Mouse (Mus musculus) embryonic facial prominence, embryonic 10.5 days (tissue): ENCODE measurements around the gene Hoxc13. TPM values are rescaled to one million over a fixed set of nuclear protein-coding genes. Genes with fewer than 3 reads are reported as not detected.

Experiments
- microRNA-seq: library from miRNA; unstranded; fragments of <30 nt; microRNA quantifications from one replicate; pipeline ENCODE4, GENCODE M21; 2017
- polyA plus RNA-seq: library from polyadenylated mRNA; unstranded; fragments of >200 nt; fragmentation: Nextera tagmentation; extraction: Ambion mirVana; gene quantifications from 2 replicates; pipeline ENCODE4 v1.2.1, GENCODE M21; 2016

The Hoxc13 gene
- polyA plus RNA-seq, 1 experiment from 2014 or later, result not detected

Small RNA genes lying within 50 kb of the gene (microRNA-seq; reads per million reads assigned to microRNA genes)
- 3.4 reads per million, percentile 4 among the genes with 10 or more reads in this experiment for gene Mir196a-2

Other genes starting within 250 kb of the Hoxc13 start
- gene Atp5g2, start 248.8 kb upstream of the Hoxc13 start, polyA plus RNA-seq, result 52.8 and 56.9 TPM in 2 replicates
- gene Calcoco1, start 198.9 kb upstream of the Hoxc13 start, polyA plus RNA-seq, result 33.9 and 36.4 TPM in 2 replicates
- gene Hoxc12, start 15.7 kb downstream of the Hoxc13 start, polyA plus RNA-seq, result not detected in 2 replicates
- not detected in 2 replicates for gene Hoxc11, start 33.3 kb downstream of the Hoxc13 start, polyA plus RNA-seq
- not detected in 2 replicates for gene Hoxc10, start 45.7 kb downstream of the Hoxc13 start, polyA plus RNA-seq
- gene Hoxc5, start 46.3 kb downstream of the Hoxc13 start, polyA plus RNA-seq, result 0.07 and 0.18 TPM in 2 replicates
- not detected in 2 replicates for gene Hoxc9, start 55.3 kb downstream of the Hoxc13 start, polyA plus RNA-seq
- gene Hoxc8, start 69.5 kb downstream of the Hoxc13 start, polyA plus RNA-seq, result not detected in 2 replicates
- not detected in 2 replicates for gene Hoxc6, start 77.2 kb downstream of the Hoxc13 start, polyA plus RNA-seq
- gene Hoxc4, start 97.8 kb downstream of the Hoxc13 start, polyA plus RNA-seq, result 0.11 and 0.16 TPM in 2 replicates
- 15.7 and 19.6 TPM in 2 replicates for gene Smug1, start 246.0 kb downstream of the Hoxc13 start, polyA plus RNA-seq